Mouse (Mus musculus) frontal cortex, postnatal 14 days (tissue): ENCODE measurements around the gene Trf.

Experiments used
- DNase-seq, 2 experiments: peaks; one replicate each; pipeline ENCODE4 v3.0.0; 2022; ENCODE audit warnings: low spot score in 2 of 2

The Trf gene

DNA sequence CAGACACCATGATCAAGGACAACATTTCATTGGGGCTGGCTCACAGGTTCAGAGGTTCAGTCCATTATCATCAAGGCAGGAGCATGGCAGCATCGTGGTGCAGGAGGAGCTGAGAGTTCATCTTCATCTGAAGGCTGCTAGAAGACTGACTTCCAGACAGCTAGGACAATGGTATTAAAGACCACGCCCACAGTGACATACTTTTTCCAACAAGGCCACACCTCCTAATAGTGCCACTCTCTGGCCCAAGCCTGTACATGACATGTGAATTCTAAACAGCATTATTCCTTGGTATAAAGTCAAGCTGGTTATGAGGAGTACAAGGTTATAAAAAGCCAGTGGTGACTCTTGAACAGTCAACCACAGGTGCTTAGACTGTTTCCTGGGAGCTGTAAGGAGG, 75.7 kb downstream of the Trf start:
- DNase-seq: no peak
